Mouse (Mus musculus): ENCODE data around the gene Umad1. TPM values are rescaled to one million over a fixed set of nuclear protein-coding genes. Genes with fewer than 3 reads are reported as not detected.

The Umad1 gene
- polyA plus RNA-seq, 1 experiment from 2014 or later, result 8.9 TPM

GRCm38 (mm10) chr6:8364033-8364756 is 105.1 kb downstream of the Umad1 start:
- CTCF ChIA-PET, result interaction anchor here (1.6 kb wide), 1 partner anchor 10 kb away, joined by 4 read pairs; no protein-coding TSS in a partner anchor
- in situ Hi-C loops (cut with MboI; ENCODE audit: low pct_unique_long_range_greater_than_20kb), result no loop called here
- DNase-seq (ENCODE audit: low read depth, low spot score), result no peak
- ATAC-seq, result no peak
- POLR2A ChIA-PET, result no interaction called here
- no peaks in the 10 kb centered on the region for H3K27me3 ChIP-seq
- TF ChIP-seq CTCF (IDR thresholded peaks at IDR 0.05), result no peak

GRCm38 (mm10) chr6:8364757-8365150 is 105.7 kb downstream of the Umad1 start:
- no peak for TF ChIP-seq CTCF (IDR thresholded peaks at IDR 0.05)
- ATAC-seq (no peak), DNase-seq (ENCODE audit: low read depth, low spot score) (no peak)
- in situ Hi-C loops (cut with MboI; ENCODE audit: low pct_unique_long_range_greater_than_20kb), result no loop called here
- ChIA-PET CTCF (no interaction called here), POLR2A (no interaction called here)
- H3K27me3 ChIP-seq, result no peaks in the 10 kb centered on the region

GRCm38 (mm10) chr6:8367675-8368074 is 108.6 kb downstream of the Umad1 start:
- no peak for ATAC-seq
- TF ChIP-seq CTCF (IDR thresholded peaks at IDR 0.05), result no peak
- POLR2A ChIA-PET, result no interaction called here
- DNase-seq (ENCODE audit: low read depth, low spot score), result no peak
- H3K27me3 ChIP-seq, result no peaks in the 10 kb centered on the region
- CTCF ChIA-PET, result interaction anchor here (1.1 kb wide), 1 partner anchor 13 kb away, joined by 3 read pairs; no protein-coding TSS in a partner anchor
- in situ Hi-C loops (cut with MboI; ENCODE audit: low pct_unique_long_range_greater_than_20kb), result no loop called here

GRCm38 (mm10) chr6:8368198-8368864 is 109.2 kb downstream of the Umad1 start:
- POLR2A ChIA-PET, result no interaction called here
- CTCF ChIA-PET, result no interaction called here

GRCm38 (mm10) chr6:8370624-8371023 is 111.5 kb downstream of the Umad1 start:
- ChIA-PET POLR2A (no interaction called here), CTCF (interaction anchor here (1.0 to 2.7 kb wide), 2 partner anchors 10 to 11 kb away, joined by 3 to 10 read pairs; no protein-coding TSS in a partner anchor)
- no peak for TF ChIP-seq CTCF (IDR thresholded peaks at IDR 0.05)
- in situ Hi-C loops (cut with MboI; ENCODE audit: low pct_unique_long_range_greater_than_20kb), result no loop called here
- DNase-seq (ENCODE audit: low read depth, low spot score) (no peak), ATAC-seq (no peak)
- no peaks in the 10 kb centered on the region for H3K27me3 ChIP-seq

More at GRCm38 (mm10) chr6:8368198-8368864, 109.2 kb downstream of the Umad1 start:
- DNase-seq (ENCODE audit: low read depth, low spot score) (no peak), ATAC-seq (no peak)
- no peak for TF ChIP-seq CTCF (IDR thresholded peaks at IDR 0.05)
- in situ Hi-C loops (cut with MboI; ENCODE audit: low pct_unique_long_range_greater_than_20kb), result no loop called here
- H3K27me3 ChIP-seq, result no peaks in the 10 kb centered on the region

- in situ Hi-C loops (cut with MboI; ENCODE audit: low pct_unique_long_range_greater_than_20kb), result no loop called here
- ATAC-seq (no peak), DNase-seq (ENCODE audit: low read depth, low spot score) (no peak)
- ChIA-PET POLR2A (no interaction called here), CTCF (no interaction called here)
- TF ChIP-seq CTCF (IDR thresholded peaks at IDR 0.05), result no peak
- no peaks in the 10 kb centered on the region for H3K27me3 ChIP-seq
These were observed 114.0 kb downstream of the Umad1 start for GRCm38 (mm10) chr6:8373051-8373450.

GRCm38 (mm10) chr6:8373851-8374250 is 114.8 kb downstream of the Umad1 start:
- in situ Hi-C loops (cut with MboI; ENCODE audit: low pct_unique_long_range_greater_than_20kb), result no loop called here
- ATAC-seq (no peak), DNase-seq (ENCODE audit: low read depth, low spot score) (no peak)
- CTCF ChIA-PET, result no interaction called here
- no peak for TF ChIP-seq CTCF (IDR thresholded peaks at IDR 0.05)
- no peaks in the 10 kb centered on the region for H3K27me3 ChIP-seq
- POLR2A ChIA-PET, result no interaction called here

- in situ Hi-C loops (cut with MboI; ENCODE audit: low pct_unique_long_range_greater_than_20kb), result no loop called here
- no peaks in the 10 kb centered on the region for H3K27me3 ChIP-seq
- ChIA-PET CTCF (no interaction called here), POLR2A (no interaction called here)
- ATAC-seq, result no peak
- no peak for TF ChIP-seq CTCF (IDR thresholded peaks at IDR 0.05)
- DNase-seq (ENCODE audit: low read depth, low spot score), result no peak
These were observed 115.2 kb downstream of the Umad1 start for GRCm38 (mm10) chr6:8374290-8374689.

GRCm38 (mm10) chr6:8374712-8375111 is 115.6 kb downstream of the Umad1 start:
- in situ Hi-C loops (cut with MboI; ENCODE audit: low pct_unique_long_range_greater_than_20kb), result no loop called here

GRCm38 (mm10) chr6:8376351-8376750 is 117.3 kb downstream of the Umad1 start:
- ATAC-seq (no peak), DNase-seq (ENCODE audit: low read depth, low spot score) (no peak)
- ChIA-PET POLR2A (no interaction called here), CTCF (no interaction called here)
- no peak for TF ChIP-seq CTCF (IDR thresholded peaks at IDR 0.05)
- in situ Hi-C loops (cut with MboI; ENCODE audit: low pct_unique_long_range_greater_than_20kb), result no loop called here
- no peaks in the 10 kb centered on the region for H3K27me3 ChIP-seq

More at GRCm38 (mm10) chr6:8374712-8375111, 115.6 kb downstream of the Umad1 start:
- ATAC-seq (no peak), DNase-seq (ENCODE audit: low read depth, low spot score) (no peak)
- CTCF ChIA-PET, result no interaction called here
- H3K27me3 ChIP-seq, result no peaks in the 10 kb centered on the region
- POLR2A ChIA-PET, result no interaction called here
- TF ChIP-seq CTCF (IDR thresholded peaks at IDR 0.05), result no peak

GRCm38 (mm10) chr6:8377667-8378066 is 118.6 kb downstream of the Umad1 start:
- TF ChIP-seq CTCF (IDR thresholded peaks at IDR 0.05), result no peak
- POLR2A ChIA-PET, result no interaction called here
- DNase-seq (ENCODE audit: low read depth, low spot score) (no peak), ATAC-seq (no peak)
- CTCF ChIA-PET, result interaction anchor here (1.0 kb wide), 1 partner anchor 182 kb away, joined by 3 read pairs; no protein-coding TSS in a partner anchor
- no peaks in the 10 kb centered on the region for H3K27me3 ChIP-seq
- in situ Hi-C loops (cut with MboI; ENCODE audit: low pct_unique_long_range_greater_than_20kb), result no loop called here
